Mouse (Mus musculus): ENCODE data around the gene Fgfr2.

DNA sequence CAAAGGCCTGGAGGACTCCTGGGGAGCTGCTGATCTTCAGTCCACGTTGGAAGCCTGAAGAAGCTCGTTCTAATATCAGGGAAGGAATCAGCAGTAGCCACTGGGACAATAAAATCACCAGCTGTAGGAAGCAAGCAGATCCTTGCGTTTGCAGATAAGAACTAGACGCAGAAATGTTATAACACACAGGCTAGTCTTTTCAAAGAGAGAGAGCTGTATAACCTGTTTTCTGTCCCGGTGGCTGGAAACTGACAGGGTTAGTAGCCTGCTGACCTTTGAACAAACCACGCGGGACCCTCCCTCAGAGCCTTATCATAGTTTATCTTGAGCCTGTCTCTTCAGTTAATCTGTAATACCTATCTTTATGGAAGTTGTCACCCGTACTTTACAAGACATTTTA is 736.8 kb downstream of the Fgfr2 start:
- TF ChIP-seq CTCF (IDR thresholded peaks at IDR 0.05; ENCODE audit: insufficient read depth, low read length) (no peak), POLR2A (IDR thresholded peaks at IDR 0.05; ENCODE audit: borderline replicate concordance, extremely low read depth, low read depth, low read length) (no peak)
